Mouse (Mus musculus) hindbrain, embryonic 14.5 days (tissue): ENCODE measurements around the gene Ubald1. TPM values are rescaled to one million over a fixed set of nuclear protein-coding genes. Genes with fewer than 3 reads are reported as not detected.

ENCODE experiments used
- ATAC-seq: fragments of 200-750 bp; cut with Nextera tagmentation; 2 replicates; pipeline ENCODE4 v1.8.0; 2017; ENCODE audit warnings: moderate number of reproducible peaks, mild to moderate bottlenecking, moderate TSS enrichment, moderate library complexity; ENCODE audit not compliant: low FRiP score
- DNase-seq: peaks from one replicate; pipeline ENCODE4 v3.0.0-alpha.2; 2015; ENCODE audit warnings: low spot score
- H3K27ac ChIP-seq: fragments of 300-500 bp; sonication (generic); 2 replicates; pipeline ENCODE4 v1.5.1; 2014; ENCODE audit warnings: mild to moderate bottlenecking, moderate library complexity
- H3K27me3 ChIP-seq: fragments of 300-500 bp; sonication (generic); 2 replicates; pipeline ENCODE4 v1.6.1; 2014; ENCODE audit warnings: mild to moderate bottlenecking, low read length, mixed read lengths; ENCODE audit not compliant: control insufficient read depth, insufficient read depth
- H3K36me3 ChIP-seq: fragments of 300-500 bp; sonication (generic); replicated peaks from 2 replicates; pipeline ENCODE4 v1.6.1; 2014; ENCODE audit not compliant: control insufficient read depth, insufficient read depth
- H3K4me1 ChIP-seq: fragments of 300-500 bp; sonication (generic); replicated peaks from 2 replicates; pipeline ENCODE4 v1.6.1; 2014; ENCODE audit warnings: antibody characterized with exemption, low read length, mixed read lengths; ENCODE audit not compliant: control insufficient read depth, insufficient read depth
- H3K4me2 ChIP-seq: fragments of 300-500 bp; sonication (generic); replicated peaks from 2 replicates; pipeline ENCODE4 v1.6.1; 2014; ENCODE audit warnings: mild to moderate bottlenecking, moderate library complexity
- H3K4me3 ChIP-seq: fragments of 300-500 bp; sonication (generic); replicated peaks from 2 replicates; pipeline ENCODE4 v1.5.1; 2014; ENCODE audit warnings: mild to moderate bottlenecking, low read length
- H3K9ac ChIP-seq: fragments of 300-500 bp; sonication (generic); 2 replicates; pipeline ENCODE4 v1.6.1; 2014
- H3K9me3 ChIP-seq: fragments of 300-500 bp; sonication (generic); 2 replicates; pipeline ENCODE4 v1.6.1; 2016; ENCODE audit warnings: low read length; ENCODE audit not compliant: control insufficient read depth
- WGBS: fragments of 180-500 bp; shearing (Covaris S2); extraction: QIAGEN DNeasy Blood & Tissue Kit; methylation state at CpG from one replicate; pipeline ENCODE4 v1.1.7; 2014; 5-methylcytosine and 5-hydroxymethylcytosine counted together
- polyA plus RNA-seq: library from polyadenylated mRNA; unstranded; fragments of >200 nt; fragmentation: Nextera tagmentation; extraction: Ambion mirVana; gene quantifications from 2 replicates; pipeline ENCODE4 v1.2.1, GENCODE M21; 2014

Gene Ubald1
- polyA plus RNA-seq, 1 experiment from 2014 or later = 54.4 TPM

DNA sequence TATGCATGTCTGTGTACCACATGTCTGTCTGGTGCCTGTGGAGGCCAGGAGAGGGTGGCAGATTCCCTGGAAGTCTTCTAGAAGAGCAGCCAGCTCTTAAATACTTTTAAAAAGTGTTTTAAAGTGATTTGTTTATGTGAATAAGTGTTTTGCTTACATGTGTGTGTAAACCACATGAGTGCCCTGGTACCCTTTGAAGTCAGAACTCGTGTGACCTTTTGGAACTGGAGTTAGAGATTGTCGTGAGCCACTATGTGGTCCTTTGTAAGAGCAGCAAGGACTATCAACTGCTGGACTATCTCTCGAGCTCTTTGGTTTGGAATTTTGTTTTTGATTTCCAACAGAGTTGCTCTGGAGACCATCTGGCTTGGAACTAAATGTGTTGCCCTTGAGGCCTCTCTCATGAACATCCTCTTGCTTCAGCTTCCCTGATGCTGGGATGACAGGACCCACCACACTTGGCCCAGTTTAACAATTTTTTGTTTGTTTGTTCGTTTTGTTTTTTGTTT lies 10.1 kb upstream of the Ubald1 start:
- Histone ChIP-seq H3K4me3 (no peak overlapping the region), H3K4me2 (no peak overlapping the region), H3K9ac (no peak overlapping the region), H3K9me3 (no peaks in the 10 kb centered on the region), H3K36me3 (no peaks in the 10 kb centered on the region; the same call in 1 of the 2 replicates), H3K4me1 (peaks cover 21% of the 10 kb centered on the region), H3K27me3 (no peaks in the 10 kb centered on the region), H3K27ac (no peak overlapping the region)
- no peak for ATAC-seq
- WGBS = 78% methylated on average over 4 of the region's 4 CpGs
- DNase-seq = no peak

DNA sequence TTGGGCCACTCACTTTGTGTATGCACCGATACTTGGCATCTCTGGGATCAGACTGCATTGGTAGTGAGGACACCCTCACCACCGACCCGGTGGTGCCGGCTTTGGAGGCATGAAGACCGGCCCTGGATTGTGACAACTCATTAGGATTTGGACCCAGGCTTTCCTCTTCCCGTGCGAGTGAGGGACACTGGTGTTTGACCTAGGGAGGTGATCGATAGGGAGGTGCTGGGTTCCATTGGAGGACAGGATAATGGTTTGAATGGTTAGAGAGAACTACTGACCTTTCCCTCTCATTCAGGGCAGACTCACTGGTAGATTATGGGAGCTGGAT lies 6.5 kb upstream of the Ubald1 start:
- DNase-seq (no peak), ATAC-seq (peak; percentile 9; the same call in 1 of the 2 replicates)
- Histone ChIP-seq H3K4me1 (peaks cover 24% of the 10 kb centered on the region), H3K9me3 (no peaks in the 10 kb centered on the region), H3K4me2 (peak overlapping the region; percentile 61), H3K27ac (peak overlapping the region; percentile 93), H3K9ac (peak overlapping the region; percentile 86), H3K36me3 (no peaks in the 10 kb centered on the region), H3K4me3 (peak overlapping the region; percentile 89), H3K27me3 (no peaks in the 10 kb centered on the region)
- 0% methylated on average over 8 of the region's 8 CpGs for WGBS

DNA sequence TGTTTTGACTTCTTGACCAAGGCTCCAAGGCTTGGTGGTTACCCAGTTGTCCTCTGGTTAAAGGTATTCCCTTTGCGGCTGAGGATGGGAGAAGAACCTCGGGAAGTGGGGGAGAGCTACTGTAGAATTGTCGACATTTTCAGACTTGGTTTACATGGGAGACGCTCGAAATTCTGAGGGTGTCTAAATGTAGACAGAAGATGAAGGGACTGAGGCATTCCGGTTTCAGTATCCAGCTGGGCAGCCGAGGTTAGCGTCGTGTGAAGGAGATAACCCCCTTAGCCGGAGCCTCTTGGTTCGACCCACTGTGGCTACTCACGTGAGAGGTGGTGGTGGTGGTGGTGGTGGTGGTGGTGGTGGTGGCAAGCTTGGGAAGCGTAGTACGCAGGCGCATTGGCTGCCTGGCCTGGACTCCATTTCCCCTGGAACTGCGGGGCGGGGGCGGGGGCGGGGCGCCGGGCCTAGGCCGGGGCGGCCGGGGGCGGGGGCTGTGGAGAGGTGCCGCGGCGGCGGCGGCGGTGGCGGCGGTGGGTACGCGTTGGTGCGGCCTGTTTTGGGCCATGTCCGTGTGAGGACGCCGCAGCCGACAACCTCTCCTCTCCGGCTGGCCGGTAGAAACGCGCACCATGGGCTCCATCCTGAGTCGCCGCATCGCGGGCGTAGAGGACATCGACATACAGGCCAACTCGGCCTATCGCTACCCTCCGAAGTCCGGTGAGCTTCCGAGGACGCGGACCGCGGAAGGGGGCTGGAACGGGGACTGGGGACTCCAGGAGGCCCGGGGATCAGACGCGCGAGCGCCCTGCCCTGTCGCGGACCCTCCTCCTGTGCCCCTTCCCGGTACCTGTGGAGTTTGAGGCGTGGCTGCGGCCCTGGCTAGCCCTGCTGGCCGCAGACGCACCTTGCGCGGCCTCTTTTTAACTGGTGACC lies 5.9 kb upstream of the Ubald1 start, which contains the start of gene Mgrn1:
TSS of gene Mgrn1 (plus strand) at position 490 of the 930 bp plus-strand sequence.
- no peaks in the 10 kb centered on the region for H3K27me3 ChIP-seq
- ATAC-seq = peak; percentile 89
- peak within 1 kb of the TSS; percentile 86 for H3K9ac ChIP-seq
- WGBS = under 1% methylated on average over 48 of the region's 74 CpGs
- peak within 1 kb of the TSS; percentile 61 for H3K4me2 ChIP-seq
- H3K4me1 ChIP-seq = peaks cover 30% of the 10 kb centered on the region
- H3K27ac ChIP-seq = peak within 1 kb of the TSS; percentile 93
- DNase-seq = peak; percentile 84
- no peaks in the 10 kb centered on the region for H3K9me3 ChIP-seq
- no peaks in the 10 kb centered on the region for H3K36me3 ChIP-seq
- peak within 1 kb of the TSS; percentile 89 for H3K4me3 ChIP-seq

DNA sequence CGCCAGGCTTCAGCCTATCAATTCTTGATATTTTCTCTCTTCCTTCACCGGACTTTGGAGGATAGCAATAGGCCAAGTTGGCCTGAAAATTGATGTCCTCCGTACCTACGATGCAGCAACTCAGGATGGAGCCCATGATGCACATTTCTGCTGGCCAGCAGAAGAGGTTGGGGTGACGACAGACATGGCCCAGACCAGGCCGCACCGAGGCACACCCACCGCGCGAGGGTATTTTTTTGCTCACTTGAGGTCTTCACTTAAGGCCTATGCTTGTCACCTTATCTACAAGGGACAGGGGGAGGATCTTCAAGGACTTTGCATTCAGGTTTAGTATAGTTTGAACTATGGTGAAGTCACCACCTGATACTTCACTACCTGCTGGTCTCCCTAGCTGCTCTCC lies 4.8 kb upstream of the Ubald1 start:
- Histone ChIP-seq H3K27ac (peak overlapping the region; percentile 93; the same call in 1 of the 2 replicates), H3K9me3 (no peaks in the 10 kb centered on the region), H3K4me1 (peaks cover 32% of the 10 kb centered on the region), H3K36me3 (no peaks in the 10 kb centered on the region), H3K4me3 (peak overlapping the region; percentile 89; the same call in 1 of the 2 replicates), H3K4me2 (peak overlapping the region; percentile 61; the same call in 1 of the 2 replicates), H3K9ac (no peak overlapping the region), H3K27me3 (no peaks in the 10 kb centered on the region)
- 90% methylated on average over 10 of the region's 10 CpGs for WGBS
- DNase-seq (no peak), ATAC-seq (no peak)

DNA sequence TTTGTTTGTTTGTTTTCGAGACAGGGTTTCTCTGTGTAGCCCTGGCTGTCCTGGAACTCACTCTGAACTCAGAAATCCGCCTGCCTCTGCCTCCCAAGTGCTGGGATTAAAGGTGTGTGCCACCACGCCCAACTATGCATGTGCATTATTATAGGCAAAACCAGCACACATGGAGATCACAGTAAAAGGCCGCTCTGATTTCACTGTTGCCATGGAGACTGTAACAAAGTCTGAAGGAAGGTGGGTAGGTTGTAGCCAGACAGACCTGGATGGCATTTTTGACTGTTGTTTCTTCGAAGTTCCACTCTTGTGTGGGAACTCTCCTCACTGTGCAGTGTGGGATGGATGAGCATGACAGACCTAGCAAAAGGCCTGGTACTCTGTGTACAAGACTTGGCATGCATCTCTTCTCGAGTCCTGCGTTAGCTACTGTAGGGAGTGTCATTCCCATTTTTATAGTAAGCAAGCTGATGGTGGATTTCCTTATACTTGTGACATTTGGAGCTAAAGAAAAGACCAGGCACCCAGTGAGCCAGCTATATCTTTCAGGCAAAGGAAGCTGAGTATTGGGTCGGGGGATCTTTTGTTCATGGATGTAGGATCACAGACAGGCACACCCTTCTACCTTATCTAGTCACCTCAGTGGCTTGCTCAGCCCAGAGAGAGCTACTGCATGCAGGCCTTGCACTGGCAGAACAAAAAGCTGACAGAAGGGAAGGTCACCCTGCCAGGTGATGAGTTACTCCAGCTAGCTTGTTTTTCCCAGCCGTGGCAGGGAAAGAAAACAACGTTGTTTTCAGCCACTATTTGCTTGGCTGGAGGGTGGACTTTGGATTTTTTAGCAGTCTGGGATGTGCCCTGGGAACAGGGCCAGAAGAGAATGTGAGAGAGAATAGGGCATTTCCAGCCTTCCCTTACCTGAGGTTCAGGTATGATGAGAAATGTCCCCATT lies 1.6 kb upstream of the Ubald1 start:
- peaks cover 26% of the 10 kb centered on the region for H3K4me1 ChIP-seq
- no peaks in the 10 kb centered on the region for H3K9me3 ChIP-seq
- H3K36me3 ChIP-seq = 0 out of 2 replicates have a peak, but pooled peaks cover 1% of the 10 kb centered on the region
- WGBS = 78% methylated on average over 10 of the region's 10 CpGs
- H3K27ac ChIP-seq = peak overlapping the region; percentile 90; the same call in 1 of the 2 replicates
- no peak for ATAC-seq
- H3K9ac ChIP-seq = peak overlapping the region; percentile 77
- peak overlapping the region; percentile 87 for H3K4me3 ChIP-seq
- no peak for DNase-seq
- peak overlapping the region; percentile 85 for H3K4me2 ChIP-seq
- H3K27me3 ChIP-seq = no peaks in the 10 kb centered on the region

DNA sequence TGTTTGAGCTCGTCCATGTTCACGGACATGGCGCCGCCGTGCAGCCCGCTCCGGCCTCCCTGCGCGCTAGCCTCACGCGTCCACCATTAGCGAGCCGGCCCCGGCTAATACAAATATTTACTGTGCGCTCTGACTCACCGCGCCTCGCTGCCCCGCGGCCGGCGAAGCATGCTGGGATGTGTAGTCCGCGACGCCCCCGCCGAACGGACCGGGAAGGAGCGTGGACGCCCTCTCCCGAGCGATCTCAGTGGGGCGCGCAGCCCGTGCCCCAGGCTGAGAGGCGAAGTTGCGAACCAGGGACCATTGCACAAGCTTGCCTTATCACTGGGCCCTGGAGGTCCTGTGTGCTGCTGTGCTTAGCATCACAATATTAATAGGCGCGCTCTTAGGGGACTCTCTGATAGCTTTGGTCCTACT lies 399 bp downstream of the Ubald1 start:
- H3K27me3 ChIP-seq = no peaks in the 10 kb centered on the region
- H3K4me2 ChIP-seq = peak overlapping the region; percentile 76
- no peaks in the 10 kb centered on the region for H3K9me3 ChIP-seq
- ATAC-seq (peak; percentile 75), DNase-seq (peak; percentile 87)
- WGBS = under 1% methylated on average over 40 of the region's 40 CpGs
- peak overlapping the region; percentile 87 for H3K4me3 ChIP-seq
- H3K27ac ChIP-seq = peak overlapping the region; percentile 98
- H3K36me3 ChIP-seq = peaks cover 20% of the 10 kb centered on the region
- peak overlapping the region; percentile 87 for H3K9ac ChIP-seq
- peaks cover 26% of the 10 kb centered on the region for H3K4me1 ChIP-seq

DNA sequence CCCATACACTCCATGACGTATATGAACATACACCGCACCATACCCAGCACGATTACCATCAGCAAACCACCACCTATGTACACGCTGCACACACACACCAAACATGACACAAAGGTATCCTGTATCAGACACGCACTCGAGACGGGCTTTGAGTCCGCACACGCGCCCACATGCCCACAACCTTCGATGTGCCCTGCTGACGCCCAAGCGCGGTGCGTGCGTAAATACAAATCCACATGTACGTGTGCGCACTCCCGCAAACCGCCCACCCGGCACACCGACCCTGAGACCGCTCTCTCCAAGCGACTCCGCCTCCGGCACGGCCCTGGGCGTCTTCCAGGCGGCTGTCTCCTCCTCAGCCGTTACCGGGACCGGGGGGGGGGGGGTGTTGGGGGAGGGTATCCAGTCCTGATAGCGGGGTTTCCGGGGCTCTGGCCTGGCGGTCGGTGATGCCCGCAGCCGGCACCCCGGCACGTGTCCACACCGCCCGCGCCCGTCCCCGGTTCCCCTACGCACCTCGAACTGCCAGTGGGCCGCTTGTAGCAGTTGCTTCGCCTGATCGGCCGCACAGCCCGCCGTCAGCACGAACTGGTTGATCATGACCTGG lies 911 bp downstream of the Ubald1 start:
- peaks cover 26% of the 10 kb centered on the region for H3K4me1 ChIP-seq
- peak overlapping the region; percentile 98 for H3K27ac ChIP-seq
- under 1% methylated on average over 46 of the region's 54 CpGs for WGBS
- peak overlapping the region; percentile 87 for H3K9ac ChIP-seq
- DNase-seq = peak; percentile 53
- H3K27me3 ChIP-seq = no peaks in the 10 kb centered on the region
- ATAC-seq = peak; percentile 25
- peaks cover 23% of the 10 kb centered on the region for H3K36me3 ChIP-seq
- H3K9me3 ChIP-seq = no peaks in the 10 kb centered on the region
- H3K4me3 ChIP-seq = peak overlapping the region; percentile 87
- H3K4me2 ChIP-seq = peak overlapping the region; percentile 76

DNA sequence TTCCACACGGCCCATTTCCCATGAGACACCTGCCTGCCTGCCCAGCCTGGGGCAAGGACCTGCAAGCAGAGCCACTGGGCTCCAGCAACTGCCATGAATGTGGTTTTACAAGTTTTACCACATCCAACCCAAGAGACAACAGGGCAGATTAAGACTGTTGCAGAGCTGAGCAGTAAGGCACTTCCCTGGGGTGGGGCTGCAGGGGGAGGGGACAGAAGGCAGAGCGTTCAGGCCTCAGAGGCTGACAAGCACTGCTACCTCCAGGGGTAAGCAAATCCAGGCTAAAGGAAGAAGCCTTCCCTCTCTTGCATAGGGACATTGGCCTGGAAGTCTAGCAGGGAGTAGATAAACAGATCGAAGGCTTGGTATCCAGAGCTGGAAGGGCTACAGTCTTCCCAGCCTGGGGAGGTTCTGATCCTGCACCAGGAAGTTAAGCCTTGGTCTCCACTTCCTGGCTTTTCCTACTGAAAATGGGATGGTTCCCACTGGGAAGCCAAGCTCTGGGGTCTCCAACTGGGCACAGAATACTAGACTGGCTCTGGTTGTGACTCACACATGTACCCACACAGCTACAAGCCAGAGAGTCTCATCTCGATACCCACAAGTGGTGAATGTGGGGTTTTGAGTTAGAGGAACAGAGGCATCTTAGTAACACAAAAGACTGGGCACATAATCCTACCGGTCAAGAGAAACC lies 1.8 kb downstream of the Ubald1 start:
- no peak for ATAC-seq
- peak overlapping the region; percentile 76 for H3K4me2 ChIP-seq
- H3K27ac ChIP-seq = peak overlapping the region; percentile 98
- DNase-seq = no peak
- H3K9ac ChIP-seq = peak overlapping the region; percentile 87
- H3K27me3 ChIP-seq = no peaks in the 10 kb centered on the region
- H3K9me3 ChIP-seq = no peaks in the 10 kb centered on the region
- peaks cover 28% of the 10 kb centered on the region for H3K36me3 ChIP-seq
- peak overlapping the region; percentile 87 for H3K4me3 ChIP-seq
- 29% methylated on average over 5 of the region's 5 CpGs for WGBS
- H3K4me1 ChIP-seq = peaks cover 26% of the 10 kb centered on the region
